Mouse (Mus musculus): ENCODE measurements at regions not wholly inside any gene's neighbourhood (a gene's known extent, or its start where the extent isn't known, plus 50 kb on each side); places are given as distances from the start of the nearest gene placed in this dataset.

DNA sequence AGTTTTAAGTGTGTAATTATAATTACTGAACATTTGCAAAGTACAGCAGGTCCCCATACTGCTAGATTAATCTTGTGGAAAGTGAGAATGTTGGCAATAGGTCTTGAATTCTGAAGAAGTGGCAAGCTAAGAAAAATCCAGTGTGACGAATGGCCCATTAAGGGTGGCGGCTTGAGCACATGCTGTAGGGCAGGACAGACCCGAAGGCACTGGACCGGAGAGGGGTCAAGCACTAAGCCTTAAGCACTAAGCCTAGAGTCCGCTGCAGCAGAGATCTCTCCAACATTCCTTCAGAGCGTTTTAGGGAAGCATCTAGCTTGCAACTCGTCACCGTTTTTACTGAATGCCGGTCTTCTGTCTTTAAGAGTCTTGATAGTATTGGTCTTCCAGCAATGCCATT, 105.6 kb downstream of the Aldh8a1 start:
- Histone ChIP-seq H3K9me3 (ENCODE audit: control insufficient read depth, low read length) (no peaks in the 10 kb centered on the region), H3K4me3 (ENCODE audit: low read depth, low read length) (no peak overlapping the region), H3K27ac (replicated peaks) (no peak overlapping the region), H3K4me1 (replicated peaks; ENCODE audit: control insufficient read depth, insufficient read depth) (no peaks in the 10 kb centered on the region), H3K4me2 (replicated peaks; ENCODE audit: low read depth) (no peak overlapping the region), H3K36me3 (ENCODE audit: control insufficient read depth, insufficient read depth, low read length) (no peaks in the 10 kb centered on the region), H3K27me3 (ENCODE audit: control insufficient read depth, insufficient read depth, low read length) (no peaks in the 10 kb centered on the region), H3K9ac (ENCODE audit: low read length) (no peak overlapping the region)
- WGBS: 77% methylated on average over 9 of the region's 9 CpGs
- DNase-seq (ENCODE audit: low spot score) (no peak), ATAC-seq (ENCODE audit: low FRiP score, low TSS enrichment) (no peak)
- no peak for TF ChIP-seq EP300 (optimal IDR thresholded peaks at IDR 0.05)
- TF ChIP-seq CTCF (IDR thresholded peaks at IDR 0.05; ENCODE audit: low read depth): no peak

DNA sequence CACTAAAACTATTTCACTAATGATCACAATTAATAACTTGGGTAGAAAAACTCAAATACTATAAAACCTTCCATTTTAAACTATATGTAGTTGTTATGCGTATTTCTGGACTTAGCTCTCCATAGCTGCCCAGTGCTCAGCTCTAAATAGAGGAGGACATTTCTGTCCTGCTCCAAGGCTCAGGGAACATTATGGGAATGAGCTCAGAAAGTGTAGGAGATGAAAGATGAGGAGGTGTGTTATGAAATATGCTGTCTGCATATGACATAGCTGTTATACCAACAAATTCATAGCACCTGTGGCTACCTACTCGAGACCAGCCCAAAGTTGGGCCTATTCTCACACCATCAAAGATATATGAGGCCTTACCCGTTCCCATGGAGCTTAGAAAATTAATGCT, 106.3 kb downstream of the Aldh8a1 start:
- Histone ChIP-seq H3K4me3 (ENCODE audit: low read depth, low read length) (no peak overlapping the region), H3K4me1 (replicated peaks; ENCODE audit: control insufficient read depth, insufficient read depth) (no peaks in the 10 kb centered on the region), H3K27ac (replicated peaks) (no peak overlapping the region), H3K36me3 (ENCODE audit: control insufficient read depth, insufficient read depth, low read length) (no peaks in the 10 kb centered on the region), H3K9me3 (ENCODE audit: control insufficient read depth, low read length) (no peaks in the 10 kb centered on the region), H3K27me3 (ENCODE audit: control insufficient read depth, insufficient read depth, low read length) (no peaks in the 10 kb centered on the region), H3K9ac (ENCODE audit: low read length) (no peak overlapping the region), H3K4me2 (replicated peaks; ENCODE audit: low read depth) (no peak overlapping the region)
- TF ChIP-seq EP300 (optimal IDR thresholded peaks at IDR 0.05) (no peak), CTCF (IDR thresholded peaks at IDR 0.05; ENCODE audit: low read depth) (no peak)
- DNase-seq (ENCODE audit: low spot score) (no peak), ATAC-seq (ENCODE audit: low FRiP score, low TSS enrichment) (no peak)
- 85% methylated on average over 3 of the region's 3 CpGs for WGBS

DNA sequence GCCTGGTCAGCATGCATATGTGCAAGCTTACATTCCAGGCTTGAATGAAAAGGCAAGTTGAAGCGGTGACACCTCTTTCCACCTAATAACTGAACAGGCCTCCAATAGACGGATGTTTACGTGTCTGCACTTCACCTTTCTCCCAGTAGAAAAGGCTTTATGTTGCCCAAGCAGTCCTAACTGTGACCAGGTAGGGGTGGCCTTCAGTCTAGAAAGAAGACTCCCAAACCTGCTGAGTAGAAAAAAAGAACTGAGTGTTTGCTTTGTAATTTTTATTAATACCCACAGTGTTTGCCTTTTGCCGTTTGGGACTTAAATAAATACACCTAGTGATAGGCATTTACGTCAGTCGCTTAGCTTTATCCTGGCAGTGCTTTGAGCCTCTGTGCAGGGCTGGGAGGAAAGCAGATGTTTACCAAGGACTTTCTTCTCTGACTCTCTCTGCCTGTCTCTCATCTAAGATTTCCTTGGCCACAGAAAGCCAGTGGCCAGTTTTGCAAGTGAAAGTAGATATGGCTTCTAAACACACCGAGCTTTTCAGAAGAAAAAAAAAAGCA, 104.5 kb upstream of the 1700020N01Rik start:
- TF ChIP-seq CTCF (IDR thresholded peaks at IDR 0.05; ENCODE audit: low read depth) (no peak), EP300 (optimal IDR thresholded peaks at IDR 0.05) (no peak)
- WGBS: 53% methylated on average over 7 of the region's 7 CpGs
- Histone ChIP-seq H3K27ac (replicated peaks) (peak overlapping the region; percentile 40; the same call in 1 of the 2 replicates), H3K9ac (ENCODE audit: low read length) (no peak overlapping the region), H3K4me3 (ENCODE audit: low read depth, low read length) (no peak overlapping the region), H3K4me1 (replicated peaks; ENCODE audit: control insufficient read depth, insufficient read depth) (no peaks in the 10 kb centered on the region), H3K36me3 (ENCODE audit: control insufficient read depth, insufficient read depth, low read length) (no peaks in the 10 kb centered on the region), H3K9me3 (ENCODE audit: control insufficient read depth, low read length) (no peaks in the 10 kb centered on the region), H3K27me3 (ENCODE audit: control insufficient read depth, insufficient read depth, low read length) (no peaks in the 10 kb centered on the region), H3K4me2 (replicated peaks; ENCODE audit: low read depth) (no peak overlapping the region)
- ATAC-seq (ENCODE audit: low FRiP score, low TSS enrichment) (peak; percentile 95), DNase-seq (ENCODE audit: low spot score) (peak; percentile 47)

DNA sequence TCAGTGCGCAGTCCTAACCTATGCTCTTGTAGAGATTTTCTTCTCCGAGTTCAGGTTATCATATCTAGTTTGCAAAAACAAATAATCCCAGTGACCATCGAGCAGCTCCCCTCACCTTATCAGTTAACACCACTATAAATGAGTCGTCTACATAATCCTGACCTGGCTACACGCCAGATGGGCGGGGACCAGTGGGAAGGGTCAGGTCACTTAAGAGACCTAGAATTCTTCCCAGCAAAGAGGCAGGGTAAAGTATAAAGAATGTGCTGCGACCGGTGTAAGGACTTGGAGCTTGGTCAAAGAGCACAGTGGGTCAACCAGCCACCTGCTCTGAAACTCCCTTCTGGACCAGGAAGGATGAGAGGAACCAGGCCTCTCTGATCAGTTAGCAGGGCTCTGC, 102.0 kb upstream of the 1700020N01Rik start:
- 29% methylated on average over 8 of the region's 8 CpGs for WGBS
- no peak for TF ChIP-seq EP300 (optimal IDR thresholded peaks at IDR 0.05)
- no peak for TF ChIP-seq CTCF (IDR thresholded peaks at IDR 0.05; ENCODE audit: low read depth)
- peak; percentile 79 for DNase-seq (ENCODE audit: low spot score)
- no peak overlapping the region for H3K4me2 ChIP-seq (replicated peaks; ENCODE audit: low read depth)
- no peaks in the 10 kb centered on the region for H3K36me3 ChIP-seq (ENCODE audit: control insufficient read depth, insufficient read depth, low read length)
- H3K9me3 ChIP-seq (ENCODE audit: control insufficient read depth, low read length): no peaks in the 10 kb centered on the region
- peak; percentile 55 for ATAC-seq (ENCODE audit: low FRiP score, low TSS enrichment)
- H3K9ac ChIP-seq (ENCODE audit: low read length): no peak overlapping the region
- no peaks in the 10 kb centered on the region for H3K4me1 ChIP-seq (replicated peaks; ENCODE audit: control insufficient read depth, insufficient read depth)
- H3K4me3 ChIP-seq (ENCODE audit: low read depth, low read length): no peak overlapping the region
- no peak overlapping the region for H3K27ac ChIP-seq (replicated peaks)
- H3K27me3 ChIP-seq (ENCODE audit: control insufficient read depth, insufficient read depth, low read length): no peaks in the 10 kb centered on the region

DNA sequence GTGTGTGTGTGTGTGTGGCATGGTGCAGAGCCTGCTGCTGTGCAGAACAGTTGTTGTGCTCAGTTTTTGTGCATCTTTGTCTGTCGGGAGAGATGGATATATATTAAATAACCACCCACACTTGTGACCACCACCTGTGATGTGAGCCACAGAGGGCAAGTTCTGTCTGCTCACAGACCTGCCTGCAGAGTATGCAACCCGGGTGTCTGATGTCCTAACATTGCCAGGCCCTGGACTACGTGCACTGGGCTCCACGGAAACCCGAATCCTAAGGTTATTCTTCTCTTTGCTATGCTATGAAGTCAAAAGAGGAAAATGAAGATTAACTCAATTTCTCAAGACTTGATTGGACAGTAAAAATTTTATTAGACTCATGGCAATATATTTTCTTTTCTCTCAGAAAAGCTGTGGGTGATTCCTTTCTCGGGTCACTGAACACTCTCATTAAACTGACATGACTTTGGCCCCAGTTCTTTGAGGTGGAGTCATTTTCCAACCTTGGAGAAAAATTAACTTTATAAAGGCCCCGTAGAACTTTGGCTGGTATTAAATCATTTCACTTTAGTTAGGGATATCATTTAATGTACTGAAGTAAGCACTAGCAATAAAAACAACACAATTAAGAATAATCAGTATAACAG, 100.6 kb upstream of the 1700020N01Rik start:
- ATAC-seq (ENCODE audit: low FRiP score, low TSS enrichment): no peak
- WGBS: 75% methylated on average over 7 of the region's 7 CpGs
- no peak for TF ChIP-seq CTCF (IDR thresholded peaks at IDR 0.05; ENCODE audit: low read depth)
- TF ChIP-seq EP300 (optimal IDR thresholded peaks at IDR 0.05): no peak

DNA sequence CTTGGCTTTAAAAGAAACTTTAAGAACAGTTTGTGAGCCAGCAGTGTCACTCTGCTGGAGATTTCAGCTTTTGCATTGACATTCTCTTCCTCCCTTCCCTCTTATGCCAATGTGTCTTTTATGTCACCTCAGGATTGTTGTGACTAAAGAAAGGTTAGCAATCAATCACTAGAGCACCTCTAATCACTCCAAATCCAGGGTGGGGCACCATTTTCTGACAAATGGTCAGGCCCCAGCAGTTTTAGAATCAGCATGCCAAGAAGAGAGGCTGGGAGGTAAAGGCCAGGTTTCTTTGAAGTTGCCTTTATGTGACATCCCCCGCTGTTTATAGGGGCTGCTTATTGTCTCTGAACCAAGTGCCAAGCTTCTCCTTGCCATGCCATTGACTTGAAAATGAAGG, 98.4 kb upstream of the 1700020N01Rik start:
- no peak overlapping the region for H3K9ac ChIP-seq (ENCODE audit: low read length)
- H3K27me3 ChIP-seq (ENCODE audit: control insufficient read depth, insufficient read depth, low read length): no peaks in the 10 kb centered on the region
- DNase-seq (ENCODE audit: low spot score) (no peak), ATAC-seq (ENCODE audit: low FRiP score, low TSS enrichment) (no peak)
- H3K9me3 ChIP-seq (ENCODE audit: control insufficient read depth, low read length): no peaks in the 10 kb centered on the region
- no peak overlapping the region for H3K4me2 ChIP-seq (replicated peaks; ENCODE audit: low read depth)
- H3K4me1 ChIP-seq (replicated peaks; ENCODE audit: control insufficient read depth, insufficient read depth): no peaks in the 10 kb centered on the region
- no peak overlapping the region for H3K27ac ChIP-seq (replicated peaks)
- H3K4me3 ChIP-seq (ENCODE audit: low read depth, low read length): no peak overlapping the region
- no peaks in the 10 kb centered on the region for H3K36me3 ChIP-seq (ENCODE audit: control insufficient read depth, insufficient read depth, low read length)
- no peak for TF ChIP-seq EP300 (optimal IDR thresholded peaks at IDR 0.05)
- TF ChIP-seq CTCF (IDR thresholded peaks at IDR 0.05; ENCODE audit: low read depth): no peak
- WGBS: 31% methylated on average over 1 of the region's 1 CpGs

More for the DNA sequence above, 100.6 kb upstream of the 1700020N01Rik start:
- no peaks in the 10 kb centered on the region for H3K36me3 ChIP-seq (ENCODE audit: control insufficient read depth, insufficient read depth, low read length)
- H3K4me1 ChIP-seq (replicated peaks; ENCODE audit: control insufficient read depth, insufficient read depth): no peaks in the 10 kb centered on the region
- H3K27me3 ChIP-seq (ENCODE audit: control insufficient read depth, insufficient read depth, low read length): no peaks in the 10 kb centered on the region
- H3K27ac ChIP-seq (replicated peaks): no peak overlapping the region
- no peaks in the 10 kb centered on the region for H3K9me3 ChIP-seq (ENCODE audit: control insufficient read depth, low read length)
- no peak overlapping the region for H3K4me2 ChIP-seq (replicated peaks; ENCODE audit: low read depth)
- DNase-seq (ENCODE audit: low spot score): no peak
- no peak overlapping the region for H3K9ac ChIP-seq (ENCODE audit: low read length)
- no peak overlapping the region for H3K4me3 ChIP-seq (ENCODE audit: low read depth, low read length)
